Mouse (Mus musculus): Measurements from ENCODE around the gene Itgb5.

Itgb5 gene

DNA sequence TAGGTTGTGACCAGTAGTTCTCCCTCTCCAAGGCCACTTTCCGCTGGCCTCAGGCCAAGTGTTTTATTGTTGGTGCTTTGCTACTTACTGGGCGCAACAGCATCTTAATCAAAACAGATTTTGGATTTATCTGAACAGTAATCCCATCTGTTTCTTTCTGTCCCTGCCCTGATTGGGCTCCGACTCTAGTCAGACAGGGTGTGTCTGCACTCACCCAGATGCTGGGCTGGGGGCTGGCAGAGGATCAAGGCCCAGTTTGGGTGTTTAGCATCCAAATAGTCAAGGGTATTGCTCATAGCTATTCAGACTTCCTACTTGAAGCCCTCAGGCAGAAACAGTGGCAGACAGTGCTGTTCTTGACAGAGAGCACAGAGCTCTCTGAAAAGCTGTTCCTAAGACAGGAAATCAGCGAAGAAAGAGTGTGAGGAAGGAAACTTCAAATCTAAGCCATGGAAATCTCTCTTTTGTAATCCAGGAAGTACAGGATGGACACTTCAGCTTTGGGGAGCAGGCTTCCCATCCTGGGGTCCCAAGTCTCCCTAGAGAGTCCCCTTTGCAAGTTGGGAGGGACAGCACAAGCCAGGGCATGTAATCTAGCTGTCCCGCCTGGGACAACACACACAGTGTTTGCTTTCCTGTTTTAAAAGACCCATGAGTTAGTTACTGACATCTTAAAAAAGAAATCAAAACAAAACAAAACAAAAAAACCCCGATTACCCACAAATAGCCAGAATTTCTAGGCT is 48.7 kb downstream of the Itgb5 start:
- no peak for DNase-seq (ENCODE audit: low spot score in 2 of 2)

- DNase-seq (ENCODE audit: low spot score in 2 of 2) = no peak
Observed at GRCm38 (mm10) chr16:33879031-33879430, 49.6 kb downstream of the Itgb5 start.

- DNase-seq (ENCODE audit: low spot score in 2 of 2) = no peak
Observed at GRCm38 (mm10) chr16:33879556-33879955, 50.1 kb downstream of the Itgb5 start.

DNA sequence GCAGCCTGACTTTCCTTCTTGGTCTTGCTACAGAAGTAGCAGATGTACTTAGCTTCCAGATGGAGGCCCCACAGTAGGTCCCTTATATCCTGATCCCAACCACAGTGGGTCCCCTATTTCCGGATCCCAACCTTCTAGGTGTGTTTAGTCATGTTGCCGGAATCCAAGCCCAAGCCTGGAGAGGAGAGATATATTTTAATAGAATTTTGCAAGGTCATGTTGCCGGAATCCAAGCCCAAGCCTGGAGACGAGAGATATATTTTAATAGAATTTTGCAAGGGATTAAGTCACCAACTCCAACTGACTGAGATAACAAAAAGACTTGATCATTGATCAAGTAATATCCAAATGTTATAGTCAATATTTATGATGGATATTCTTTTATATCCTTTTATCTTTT is 51.3 kb downstream of the Itgb5 start:
- DNase-seq (ENCODE audit: low spot score in 2 of 2) = no peak

GRCm38 (mm10) chr16:33882540-33882939 is 53.1 kb downstream of the Itgb5 start:
- no peak for DNase-seq (ENCODE audit: low spot score in 2 of 2)

GRCm38 (mm10) chr16:33883046-33883975 is 53.8 kb downstream of the Itgb5 start:
- no peak for DNase-seq (ENCODE audit: low spot score in 2 of 2)

- DNase-seq (ENCODE audit: low spot score in 2 of 2) = no peak
Observed at GRCm38 (mm10) chr16:33884201-33884600, 54.7 kb downstream of the Itgb5 start.

DNA sequence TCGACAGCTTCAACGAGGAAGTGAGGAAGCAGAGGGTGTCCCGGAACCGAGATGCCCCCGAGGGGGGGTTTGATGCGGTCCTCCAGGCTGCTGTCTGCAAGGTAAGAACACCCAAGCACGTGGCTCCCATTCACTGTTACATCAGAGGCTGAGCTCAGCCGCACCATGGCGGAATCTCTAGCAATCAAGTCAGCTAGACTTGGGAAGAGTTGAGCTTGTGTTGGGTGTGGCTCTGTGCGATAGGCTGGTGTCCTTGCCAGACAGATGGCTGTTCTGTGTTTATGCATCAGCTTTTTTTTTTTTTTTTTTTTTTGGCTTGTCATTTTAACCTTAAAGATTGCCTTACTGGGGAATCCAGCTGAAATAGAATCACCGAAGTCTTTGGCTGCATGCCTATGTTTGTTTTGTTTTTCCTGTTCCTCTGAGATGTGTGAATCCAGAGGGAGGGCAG is 55.6 kb downstream of the Itgb5 start:
- DNase-seq (ENCODE audit: low spot score in 2 of 2) = peak; percentile 50 to 67

- peak; percentile 36 to 37 for DNase-seq (ENCODE audit: low spot score in 2 of 2)
Observed at GRCm38 (mm10) chr16:33885671-33886328, 56.3 kb downstream of the Itgb5 start.

- DNase-seq (ENCODE audit: low spot score in 2 of 2) = peak in 1 of 2 experiments; percentile 18
Observed at GRCm38 (mm10) chr16:33886665-33887064, 57.2 kb downstream of the Itgb5 start.

DNA sequence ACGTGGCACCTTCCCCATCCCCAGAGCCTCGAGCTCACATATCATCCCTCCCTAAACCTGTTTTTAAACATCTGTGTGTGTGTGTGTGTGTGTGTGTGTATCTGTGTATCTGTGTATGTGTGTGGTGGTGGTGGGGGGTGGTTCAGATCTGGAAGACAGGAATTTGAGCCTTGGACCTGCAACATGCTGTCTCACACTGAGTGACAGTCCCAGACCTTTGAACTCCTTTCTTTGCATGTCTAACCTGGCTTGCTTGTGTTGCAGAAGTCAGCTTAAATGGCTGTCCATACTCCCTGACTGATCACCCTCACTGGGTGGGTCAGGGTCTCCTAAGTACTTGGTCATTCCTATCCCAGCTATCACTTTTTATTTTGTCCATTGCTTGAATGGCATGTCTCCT is 58.5 kb downstream of the Itgb5 start:
- DNase-seq (ENCODE audit: low spot score in 2 of 2) = no peak

GRCm38 (mm10) chr16:33889000-33889607 is 59.6 kb downstream of the Itgb5 start:
- no peak for DNase-seq (ENCODE audit: low spot score in 2 of 2)

- DNase-seq (ENCODE audit: low spot score in 2 of 2) = no peak
Observed at GRCm38 (mm10) chr16:33891099-33891498, 61.6 kb downstream of the Itgb5 start.

DNA sequence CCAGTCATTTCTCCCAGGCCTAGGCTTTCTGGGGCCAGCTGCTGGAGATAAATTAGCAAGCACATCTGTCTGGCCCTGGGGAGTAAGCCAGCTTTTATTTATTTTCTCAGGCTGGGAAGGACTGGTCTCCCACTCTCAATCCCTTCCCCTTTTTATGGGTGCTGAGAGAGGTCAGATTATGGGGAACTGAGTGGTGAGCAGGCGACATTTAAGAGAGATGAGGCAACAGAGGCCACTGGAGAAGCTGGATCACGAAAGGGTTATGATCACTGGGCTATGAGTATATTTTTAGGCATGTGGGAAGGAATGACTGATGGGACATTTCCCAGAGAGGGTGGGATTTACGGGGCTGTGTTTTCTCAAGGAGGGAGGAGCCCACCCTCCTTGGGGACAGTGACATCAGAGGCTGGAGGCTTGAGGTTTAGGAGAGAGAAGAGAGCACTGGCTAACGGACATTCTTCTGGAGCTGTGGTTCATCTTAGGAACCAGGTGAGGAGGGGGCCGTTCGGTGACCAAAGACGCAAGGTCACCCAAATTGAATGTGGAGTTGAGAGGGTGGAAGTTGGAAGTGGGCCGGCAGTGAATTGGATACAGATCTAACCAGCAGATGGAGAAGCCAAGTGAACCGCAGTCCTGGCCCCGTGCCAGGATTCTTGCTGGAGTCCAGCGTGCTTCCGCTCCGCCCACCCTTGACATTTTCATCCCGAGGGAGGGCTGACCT is 62.3 kb downstream of the Itgb5 start:
- DNase-seq (ENCODE audit: low spot score in 2 of 2) = peak; percentile 26 to 43

GRCm38 (mm10) chr16:33892539-33892938 is 63.1 kb downstream of the Itgb5 start:
- DNase-seq (ENCODE audit: low spot score in 2 of 2) = no peak

- no peak for DNase-seq (ENCODE audit: low spot score in 2 of 2)
Observed at GRCm38 (mm10) chr16:33893796-33894195, 64.3 kb downstream of the Itgb5 start.

DNA sequence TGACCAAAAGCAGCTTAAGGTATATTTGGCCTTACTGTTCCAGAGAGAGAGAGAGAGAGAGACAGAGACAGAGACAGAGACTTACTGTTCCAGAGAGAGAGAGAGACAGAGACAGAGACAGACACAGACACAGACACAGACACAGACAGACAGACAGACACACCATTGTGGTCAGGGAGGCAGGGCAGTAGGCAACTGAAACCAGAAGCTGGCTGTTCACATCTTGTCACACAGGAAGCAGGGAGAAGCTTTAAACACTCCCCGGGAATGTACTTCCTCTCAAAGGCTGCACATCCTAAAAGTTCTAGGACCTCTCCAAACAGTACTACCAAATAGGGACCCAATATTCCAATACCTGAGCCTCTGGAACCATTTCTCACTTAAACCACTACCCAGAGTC is 65.0 kb downstream of the Itgb5 start:
- no peak for DNase-seq (ENCODE audit: low spot score in 2 of 2)

GRCm38 (mm10) chr16:33895690-33896089 is 66.2 kb downstream of the Itgb5 start:
- peak in 1 of 2 experiments; percentile 8 for DNase-seq (ENCODE audit: low spot score in 2 of 2)

DNA sequence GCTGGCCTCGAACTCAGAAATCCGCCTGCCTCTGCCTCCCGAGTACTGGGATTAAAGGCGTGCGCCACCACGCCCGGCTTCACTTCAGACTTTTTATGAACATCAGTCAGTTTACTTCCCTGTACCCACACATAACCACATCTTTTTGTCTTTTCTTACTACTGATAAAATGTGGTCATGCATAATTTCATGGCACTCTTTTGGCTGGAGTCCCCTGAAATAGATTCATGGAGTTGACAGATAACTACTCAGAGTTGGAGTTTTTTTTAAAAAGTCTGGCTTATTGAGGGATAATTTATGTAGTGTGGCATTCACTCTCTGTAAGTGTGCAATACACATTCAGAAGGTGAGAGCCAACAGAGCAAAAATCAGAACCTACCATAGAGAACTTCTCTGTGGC is 67.3 kb downstream of the Itgb5 start:
- no peak for DNase-seq (ENCODE audit: low spot score in 2 of 2)

- DNase-seq (ENCODE audit: low spot score in 2 of 2) = no peak
Observed at GRCm38 (mm10) chr16:33903664-33904441, 74.4 kb downstream of the Itgb5 start.

Measured in spleen, postnatal 36 days (tissue).